Mouse (Mus musculus) urinary bladder, postnatal 36 days (tissue): ENCODE measurements around the gene Ring1.
A peak's percentile ranks its signal among the peaks of the same experiment; 100 is the strongest.

Experiments used
- DNase-seq, 2 experiments: peaks; one replicate each; pipeline ENCODE4 v3.0.0; 2022; ENCODE audit warnings: low spot score in 2 of 2, mixed read lengths in 1 of 2

The Ring1 gene

GRCm38 (mm10) chr17:33994959-33995358 is 29.5 kb downstream of the Ring1 start:
- no peak for DNase-seq

- peak; percentile 28 to 29 for DNase-seq
Observed at GRCm38 (mm10) chr17:33991788-33992664, 32.5 kb downstream of the Ring1 start.

GRCm38 (mm10) chr17:33982136-33982535 is 42.3 kb downstream of the Ring1 start:
- DNase-seq, result peak in 1 of 2 experiments; percentile 44

GRCm38 (mm10) chr17:33981192-33981909 is 43.1 kb downstream of the Ring1 start:
- DNase-seq, result peak; percentile 68 to 87

GRCm38 (mm10) chr17:33980181-33981035 is 44.1 kb downstream of the Ring1 start:
- no peak for DNase-seq

- no peak for DNase-seq
Observed at GRCm38 (mm10) chr17:33979512-33980050, 44.9 kb downstream of the Ring1 start.

- peak; percentile 65 to 83 for DNase-seq
Observed at GRCm38 (mm10) chr17:33978631-33979031, 45.8 kb downstream of the Ring1 start.

- DNase-seq, result no peak
Observed at GRCm38 (mm10) chr17:33977861-33978557, 46.5 kb downstream of the Ring1 start.

- DNase-seq, result no peak
Observed at GRCm38 (mm10) chr17:33973572-33973971, 50.9 kb downstream of the Ring1 start.

GRCm38 (mm10) chr17:33972691-33973090 is 51.8 kb downstream of the Ring1 start:
- no peak for DNase-seq
